Mouse (Mus musculus): ENCODE measurements around the gene Pspn.

Gene Pspn

DNA sequence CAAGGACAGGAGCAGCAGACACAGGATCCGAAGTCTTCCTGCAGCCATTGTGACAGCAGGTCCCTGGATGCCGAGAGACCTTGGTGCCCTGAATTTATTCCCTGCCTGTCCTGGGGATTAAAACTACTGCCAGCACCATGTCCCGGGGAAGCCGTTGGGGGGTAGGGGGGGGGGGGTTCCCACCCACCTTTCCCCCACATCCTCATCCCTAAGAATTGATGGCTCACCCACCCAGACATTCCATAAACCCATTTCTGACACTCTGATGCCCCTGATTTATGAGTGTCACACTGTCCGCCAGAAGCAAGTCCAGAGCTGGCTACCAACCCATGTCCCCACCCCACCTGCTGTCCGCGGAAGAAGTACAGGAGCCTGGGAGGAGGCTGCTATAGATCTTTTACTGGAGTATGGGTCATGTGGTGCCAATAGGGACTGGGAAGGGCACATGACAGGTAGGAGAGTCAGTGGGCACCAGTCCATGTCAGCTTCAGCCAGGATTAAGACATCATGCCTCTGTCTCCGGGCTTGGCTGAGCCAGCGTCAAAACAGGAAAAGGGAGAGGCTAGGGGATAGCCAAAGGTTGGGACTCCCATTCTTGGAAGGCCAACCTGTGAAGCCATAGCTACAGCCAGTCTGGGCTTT lies at the start of gene Pspn:
Gene Pspn, minus strand, starts transcription at position 51 of the 642 bp plus-strand sequence.
- DNase-seq (ENCODE audit: low spot score) = no peak

- no peak for DNase-seq (ENCODE audit: low spot score)
Measured at GRCm38 (mm10) chr17:57048816-57049215, 49.0 kb upstream of the Pspn start.

GRCm38 (mm10) chr17:57047406-57047805 lies 47.6 kb upstream of the Pspn start:
- DNase-seq (ENCODE audit: low spot score) = no peak

GRCm38 (mm10) chr17:57041554-57041953 lies 41.7 kb upstream of the Pspn start, which contains the start of gene Slc25a41:
Gene Slc25a41, minus strand, starts transcription at chr17:57041654.
- DNase-seq (ENCODE audit: low spot score) = no peak

- no peak for DNase-seq (ENCODE audit: low spot score)
Measured at GRCm38 (mm10) chr17:57038978-57039377, 39.2 kb upstream of the Pspn start.

DNA sequence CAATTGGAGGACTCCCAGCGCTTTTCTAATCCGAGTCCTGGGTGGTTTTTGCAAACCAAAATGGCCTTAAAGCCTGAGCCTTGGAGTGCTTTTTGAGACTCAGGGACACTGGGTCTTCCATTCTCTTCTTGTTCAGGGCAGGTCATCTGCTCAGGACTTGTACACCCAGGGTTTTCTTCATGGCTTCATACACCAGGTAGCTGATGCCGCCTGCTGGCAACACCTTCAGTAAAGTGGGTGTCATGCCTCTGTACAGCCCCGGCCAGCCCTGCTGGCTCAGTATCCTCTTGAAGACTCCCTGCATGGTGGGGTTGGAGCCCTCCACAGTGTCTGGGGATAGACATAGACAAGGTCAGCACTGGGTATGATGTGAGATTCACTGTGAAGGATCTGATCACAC lies 33.0 kb upstream of the Pspn start:
- no peak for DNase-seq (ENCODE audit: low spot score)

- peak; percentile 100 for DNase-seq (ENCODE audit: low spot score)
Measured at GRCm38 (mm10) chr17:57031661-57032420, 32.0 kb upstream of the Pspn start.

DNA sequence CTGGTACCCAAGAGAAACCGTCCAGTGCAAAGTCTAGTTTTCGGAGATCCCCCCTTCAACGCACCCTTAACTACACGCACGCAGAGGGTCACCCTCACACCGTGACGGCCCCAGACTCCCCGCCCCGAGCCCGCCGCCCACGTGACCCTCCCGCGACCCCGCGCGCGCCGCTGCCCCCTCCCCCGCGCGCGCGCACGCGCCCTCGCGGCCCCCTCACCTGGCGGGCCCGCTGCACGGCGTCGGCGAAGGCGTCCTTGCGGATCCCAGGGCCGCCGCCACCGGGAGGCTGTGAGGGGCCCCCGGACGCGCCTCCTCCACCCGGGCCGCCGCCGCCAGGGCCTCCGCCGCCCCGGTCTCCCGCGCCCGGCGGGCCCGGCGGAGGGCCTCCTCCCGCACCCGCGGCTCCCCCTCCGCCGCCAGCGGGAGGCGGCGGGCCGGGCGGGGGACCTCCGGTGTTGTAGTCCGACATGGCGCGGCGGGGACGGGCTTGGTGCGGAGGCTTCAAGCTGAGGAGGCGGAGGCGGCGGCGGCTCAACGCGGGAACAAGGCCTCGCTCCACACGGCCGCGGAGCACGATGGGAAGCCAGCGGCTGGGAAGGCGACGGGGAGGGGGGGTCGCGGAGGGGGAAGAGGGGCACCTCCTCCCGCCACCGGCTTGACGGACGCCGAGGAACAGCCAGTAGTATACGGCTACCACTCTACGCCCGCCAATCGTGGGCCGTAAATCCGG lies 31.3 kb upstream of the Pspn start, which contains the start of gene Khsrp:
Gene Khsrp, minus strand, starts transcription at position 592 of the 730 bp plus-strand sequence.
- DNase-seq (ENCODE audit: low spot score) = peak; percentile 39

- no peak for DNase-seq (ENCODE audit: low spot score)
Measured at GRCm38 (mm10) chr17:57029691-57030090, 29.9 kb upstream of the Pspn start.

DNA sequence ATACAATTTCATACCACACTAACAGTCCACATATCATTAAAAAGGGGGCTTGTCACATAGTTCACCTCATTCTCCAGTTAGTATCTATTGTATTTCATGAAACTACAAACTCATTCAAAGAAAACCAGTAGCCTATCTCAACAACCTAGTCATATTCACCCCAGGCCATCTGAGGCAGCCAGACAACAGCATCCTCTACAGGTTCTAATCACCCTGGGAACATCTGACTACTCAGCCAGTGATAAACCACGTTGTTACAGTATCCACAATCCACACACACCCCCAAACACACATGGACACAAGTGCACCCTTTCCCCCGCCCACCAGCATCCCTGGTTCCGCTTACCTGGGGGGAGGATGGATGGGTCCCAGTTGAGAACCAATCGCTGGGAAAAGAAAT lies 27.7 kb upstream of the Pspn start:
- DNase-seq (ENCODE audit: low spot score) = no peak

- DNase-seq (ENCODE audit: low spot score) = no peak
Measured at GRCm38 (mm10) chr17:57020960-57021359, 21.1 kb upstream of the Pspn start.

GRCm38 (mm10) chr17:57019693-57020092 lies 19.9 kb upstream of the Pspn start:
- DNase-seq (ENCODE audit: low spot score) = no peak

- no peak for DNase-seq (ENCODE audit: low spot score)
Measured at GRCm38 (mm10) chr17:57012245-57012795, 12.5 kb upstream of the Pspn start.

DNA sequence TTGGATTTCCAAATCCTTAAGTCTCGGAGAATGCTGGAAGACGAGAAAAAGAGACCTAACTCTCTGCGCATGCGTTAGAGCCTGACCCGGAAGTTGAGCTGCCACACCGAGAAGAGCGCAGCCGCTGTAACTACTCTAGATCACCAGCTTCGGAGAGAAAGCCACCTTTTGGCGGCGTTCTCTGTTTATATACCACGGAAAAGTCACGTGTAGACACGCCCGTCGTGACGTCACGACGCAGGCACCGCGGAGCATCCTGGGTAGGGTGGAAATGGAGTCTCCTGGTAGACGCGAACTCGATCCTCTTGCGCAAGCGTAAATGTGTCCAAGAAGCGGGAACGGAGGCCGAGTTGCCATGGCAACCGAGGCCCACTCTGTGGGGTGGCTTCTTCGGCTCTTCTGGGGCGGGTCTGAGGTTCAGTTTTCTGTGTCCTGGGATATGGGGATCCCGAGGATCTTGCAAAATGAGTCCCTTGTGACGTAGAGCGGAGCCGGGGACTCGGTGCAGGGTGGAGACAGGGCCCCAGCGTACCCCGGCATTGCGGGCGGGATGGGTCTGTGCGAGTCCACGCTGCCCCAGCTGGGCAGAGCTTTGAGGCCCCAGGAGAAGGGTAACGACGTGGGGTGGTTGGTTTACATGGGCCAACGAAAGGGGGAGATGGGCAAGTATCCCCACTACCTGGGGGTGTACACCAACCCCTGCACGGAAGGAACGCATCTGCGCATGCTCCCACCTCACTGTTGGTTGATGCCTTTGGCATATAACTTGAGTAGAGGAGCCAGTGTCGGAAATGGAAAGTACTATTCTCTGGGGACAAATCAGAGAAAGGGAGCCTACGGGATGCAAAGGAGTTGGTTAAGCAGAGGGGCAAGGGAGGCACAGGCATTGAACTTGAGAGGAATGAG lies 11.7 kb upstream of the Pspn start, which contains the start of the genes Gtf2f1 and Gm17949:
Gene Gtf2f1, minus strand, starts transcription at position 53 of the 906 bp plus-strand sequence.
Gene Gm17949, plus strand, starts transcription at position 234 of the 906 bp plus-strand sequence.
- DNase-seq (ENCODE audit: low spot score) = peak; percentile 92

- no peak for DNase-seq (ENCODE audit: low spot score)
Measured at GRCm38 (mm10) chr17:57010911-57011235, 11.1 kb upstream of the Pspn start.

DNA sequence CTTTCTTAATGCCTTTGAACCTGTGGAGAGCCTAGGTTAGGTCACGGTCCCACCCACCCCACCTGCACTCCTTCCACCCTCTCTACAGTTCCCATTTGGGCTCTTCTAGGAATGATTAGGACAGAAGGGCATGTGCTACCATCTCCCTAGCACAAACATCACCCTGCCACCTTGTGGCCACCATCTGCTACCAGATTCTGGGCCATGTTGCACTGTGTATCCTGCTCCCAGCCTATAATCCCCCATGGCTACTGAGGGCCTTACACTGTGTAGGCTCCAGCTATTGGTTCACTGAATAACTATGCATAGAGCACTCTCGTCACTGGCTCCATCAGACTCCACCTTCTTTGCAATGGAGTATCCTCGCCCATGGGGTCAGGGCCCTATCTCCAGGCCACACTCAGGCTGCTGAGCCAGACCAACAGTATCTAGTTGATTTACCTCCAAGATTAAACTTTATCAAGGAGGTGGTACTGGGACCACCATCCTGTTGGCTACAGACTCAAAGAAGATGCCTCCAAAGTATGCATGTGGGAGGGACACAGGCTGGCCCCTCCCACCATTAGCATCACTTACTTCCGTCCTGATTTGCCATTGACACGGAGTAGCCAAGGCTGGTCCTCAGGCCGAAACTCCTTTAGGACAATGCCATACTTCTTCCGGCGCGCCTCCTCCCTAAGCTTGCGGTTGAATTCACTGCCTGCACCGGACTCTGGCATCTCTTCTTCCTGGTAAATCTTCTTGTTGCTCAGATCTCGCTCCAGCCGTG lies 7.5 kb upstream of the Pspn start:
- DNase-seq (ENCODE audit: low spot score) = no peak

- DNase-seq (ENCODE audit: low spot score) = no peak
Measured at GRCm38 (mm10) chr17:57003994-57004393, 4.2 kb upstream of the Pspn start.

- no peak for DNase-seq (ENCODE audit: low spot score)
Measured at GRCm38 (mm10) chr17:57001228-57001627, 1.4 kb upstream of the Pspn start.

GRCm38 (mm10) chr17:56999414-56999813 lies 404 bp downstream of the Pspn start:
- no peak for DNase-seq (ENCODE audit: low spot score)

DNA sequence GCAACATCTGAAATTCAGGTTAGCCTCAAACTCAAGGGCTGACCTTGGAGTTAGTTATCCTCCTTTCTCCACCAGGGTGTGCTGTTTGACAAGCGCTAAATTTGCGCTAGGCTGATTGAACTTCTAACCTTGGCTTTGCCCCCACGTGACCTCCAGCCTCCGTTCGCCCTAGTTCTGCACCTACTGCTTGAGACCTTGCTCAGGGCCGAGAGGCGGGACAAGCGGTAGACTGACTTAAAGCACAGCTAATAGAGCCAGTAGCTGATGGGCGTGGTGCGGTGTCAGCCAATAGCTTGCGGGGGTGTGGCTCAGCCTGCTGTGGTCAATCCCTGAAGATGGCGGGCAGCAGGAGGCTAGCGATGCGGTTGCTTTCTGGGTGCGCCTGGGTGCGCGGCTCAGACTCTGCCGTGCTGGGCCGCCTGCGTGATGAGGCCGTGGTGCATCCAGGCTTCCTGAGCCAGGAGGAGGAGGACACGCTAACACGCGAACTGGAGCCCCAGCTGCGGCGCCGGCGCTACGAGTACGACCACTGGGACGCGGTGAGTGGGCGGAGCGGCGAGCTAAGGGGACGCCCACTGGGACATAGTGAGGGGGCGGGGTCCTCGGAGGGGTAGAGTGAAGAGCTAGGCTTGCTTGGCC lies 2.7 kb downstream of the Pspn start, which contains the start of gene Alkbh7:
Gene Alkbh7, plus strand, starts transcription at position 311 of the 639 bp plus-strand sequence.
- peak; percentile 98 for DNase-seq (ENCODE audit: low spot score)
